In genomic region chr2:100812546-100812945, GRCm38 (mm10) we compare ENCODE assay signal across 18 mouse cellular contexts.
A peak's percentile ranks its signal among the peaks of the same experiment; 100 is the strongest.
DNase-seq lines count a peak whose midpoint lies in the region; ATAC-seq lines count a peak whose summit lies in the region.
"Had no signal": no experiment of that assay in that cellular context is flagged by ENCODE, and none has a peak within 500 bp of the region (broad histone marks: within the 10 kb centered on the region; RNA-seq: fewer than 3 reads in every experiment).

No protein-coding gene starts in this region.

- no peaks in the 10 kb centered on the region for H3K4me1 ChIP-seq in hindbrain, embryonic 10.5 days (replicated peaks)
- H3K4me1 ChIP-seq in hindbrain, embryonic 14.5 days (replicated peaks; ENCODE audit: control insufficient read depth, insufficient read depth, low read length): no peaks in the 10 kb centered on the region
- no peaks in the 10 kb centered on the region for H3K4me1 ChIP-seq in neural tube, embryonic 14.5 days (ENCODE audit: control insufficient read depth, insufficient read depth, low read length)
- H3K4me1 ChIP-seq in neural tube, embryonic 15.5 days: peaks cover 3% of the 10 kb centered on the region; the same call in 1 of the 2 replicates
- no peaks in the 10 kb centered on the region for H3K4me1 ChIP-seq in forebrain, embryonic 14.5 days (ENCODE audit: control insufficient read depth, insufficient read depth, low read length)
- H3K4me1 ChIP-seq: embryonic facial prominence, embryonic 10.5 days; forebrain, embryonic 13.5 days; heart, embryonic 13.5 days had no signal

- no peaks in the 10 kb centered on the region for H3K36me3 ChIP-seq in hindbrain, embryonic 10.5 days
- no peaks in the 10 kb centered on the region for H3K36me3 ChIP-seq in hindbrain, embryonic 14.5 days (replicated peaks; ENCODE audit: control insufficient read depth, insufficient read depth)
- no peaks in the 10 kb centered on the region for H3K36me3 ChIP-seq in neural tube, embryonic 14.5 days (ENCODE audit: control insufficient read depth, insufficient read depth, low read length)
- no peaks in the 10 kb centered on the region for H3K36me3 ChIP-seq in neural tube, embryonic 15.5 days
- H3K36me3 ChIP-seq in forebrain, embryonic 14.5 days (ENCODE audit: control insufficient read depth, insufficient read depth, low read length): no peaks in the 10 kb centered on the region
- H3K36me3 ChIP-seq: embryonic facial prominence, embryonic 10.5 days; heart, embryonic 13.5 days had no signal

- no peak overlapping the region for H3K27ac ChIP-seq in hindbrain, embryonic 10.5 days
- no peak overlapping the region for H3K27ac ChIP-seq in hindbrain, embryonic 14.5 days
- no peak overlapping the region for H3K27ac ChIP-seq in neural tube, embryonic 14.5 days (ENCODE audit: low read depth, low read length)
- H3K27ac ChIP-seq in neural tube, embryonic 15.5 days (replicated peaks): no peak overlapping the region
- no peak overlapping the region for H3K27ac ChIP-seq in forebrain, embryonic 14.5 days (ENCODE audit: low read depth, low read length)
- H3K27ac ChIP-seq: embryonic facial prominence, embryonic 10.5 days; forebrain, embryonic 13.5 days; heart, embryonic 13.5 days had no signal

- H3K4me3 ChIP-seq in hindbrain, embryonic 10.5 days: no peak overlapping the region
- H3K4me3 ChIP-seq in hindbrain, embryonic 14.5 days (replicated peaks; ENCODE audit: low read length): no peak overlapping the region
- H3K4me3 ChIP-seq in neural tube, embryonic 14.5 days (ENCODE audit: low read depth, low read length): no peak overlapping the region
- no peak overlapping the region for H3K4me3 ChIP-seq in neural tube, embryonic 15.5 days (replicated peaks)
- H3K4me3 ChIP-seq in forebrain, embryonic 14.5 days (ENCODE audit: low read depth, low read length): no peak overlapping the region
- H3K4me3 ChIP-seq: embryonic facial prominence, embryonic 10.5 days; forebrain, embryonic 13.5 days; heart, embryonic 13.5 days had no signal

- WGBS in hindbrain, embryonic 10.5 days: 89% methylated on average over 2 of the region's 2 CpGs
- WGBS in hindbrain, embryonic 14.5 days: 79% methylated on average over 2 of the region's 2 CpGs
- 58% methylated on average over 2 of the region's 2 CpGs for WGBS in neural tube, embryonic 14.5 days
- whole genome bisulfite sequencing in neural tube, embryonic 15.5 days: 66% methylated on average over 2 of the region's 2 CpGs
- WGBS in forebrain, embryonic 14.5 days: 89% methylated on average over 2 of the region's 2 CpGs

- H3K9me3 ChIP-seq in hindbrain, embryonic 10.5 days: no peaks in the 10 kb centered on the region
- no peaks in the 10 kb centered on the region for H3K9me3 ChIP-seq in hindbrain, embryonic 14.5 days (ENCODE audit: control insufficient read depth, low read length)
- H3K9me3 ChIP-seq in neural tube, embryonic 14.5 days (ENCODE audit: control insufficient read depth, low read length): no peaks in the 10 kb centered on the region
- no peaks in the 10 kb centered on the region for H3K9me3 ChIP-seq in neural tube, embryonic 15.5 days (replicated peaks)
- no peaks in the 10 kb centered on the region for H3K9me3 ChIP-seq in forebrain, embryonic 14.5 days (replicated peaks; ENCODE audit: control insufficient read depth, low read length)
- H3K9me3 ChIP-seq: embryonic facial prominence, embryonic 10.5 days; forebrain, embryonic 13.5 days had no signal

- no peak overlapping the region for H3K4me2 ChIP-seq in hindbrain, embryonic 14.5 days (replicated peaks)
- H3K4me2 ChIP-seq in neural tube, embryonic 14.5 days (ENCODE audit: low read depth, low read length): no peak overlapping the region
- no peak overlapping the region for H3K4me2 ChIP-seq in neural tube, embryonic 15.5 days
- H3K4me2 ChIP-seq in forebrain, embryonic 14.5 days (ENCODE audit: low read length): no peak overlapping the region
- H3K4me2 ChIP-seq: forebrain, embryonic 13.5 days; heart, embryonic 13.5 days had no signal

- no peaks in the 10 kb centered on the region for H3K27me3 ChIP-seq in hindbrain, embryonic 10.5 days (ENCODE audit: insufficient read depth, poor library complexity, severe bottlenecking)
- no peaks in the 10 kb centered on the region for H3K27me3 ChIP-seq in hindbrain, embryonic 14.5 days (ENCODE audit: control insufficient read depth, insufficient read depth, low read length)
- H3K27me3 ChIP-seq in neural tube, embryonic 14.5 days (ENCODE audit: control insufficient read depth, insufficient read depth, low read length): no peaks in the 10 kb centered on the region
- no peaks in the 10 kb centered on the region for H3K27me3 ChIP-seq in neural tube, embryonic 15.5 days (replicated peaks)
- H3K27me3 ChIP-seq in forebrain, embryonic 14.5 days (replicated peaks; ENCODE audit: control insufficient read depth, insufficient read depth, low read length): no peaks in the 10 kb centered on the region
- H3K27me3 ChIP-seq: CH12.LX; forebrain, embryonic 13.5 days; heart, embryonic 13.5 days had no signal

- peak; percentile 4 for DNase-seq in hindbrain, embryonic 10.5 days (ENCODE audit: low spot score)
- DNase-seq in hindbrain, embryonic 14.5 days (ENCODE audit: low spot score): no peak
- DNase-seq in retina, postnatal 1 day: peak; percentile 25
- no peak for DNase-seq in forebrain, embryonic 14.5 days (ENCODE audit: low spot score)
- DNase-seq: adrenal gland, postnatal 14 days; cerebellum, adult 2 months; gastrocnemius, postnatal 36 days; heart, adult 11 months; heart, postnatal 36 days had no signal

- ATAC-seq in hindbrain, embryonic 14.5 days (ENCODE audit: low FRiP score): no peak
- peak; percentile 56; the same call in 1 of the 2 replicates for ATAC-seq in neural tube, embryonic 14.5 days (ENCODE audit: low read depth)
- ATAC-seq in neural tube, embryonic 15.5 days (ENCODE audit: low FRiP score): no peak
- no peak for ATAC-seq in forebrain, embryonic 14.5 days
- ATAC-seq: activated CD4-positive, CD25-positive, alpha-beta regulatory T cell, adult 4 months; forebrain, embryonic 13.5 days; hindbrain, embryonic 16.5 days; Patski had no signal

- H3K9ac ChIP-seq in hindbrain, embryonic 14.5 days: no peak overlapping the region
- no peak overlapping the region for H3K9ac ChIP-seq in neural tube, embryonic 14.5 days (replicated peaks; ENCODE audit: low read depth, low read length)
- no peak overlapping the region for H3K9ac ChIP-seq in neural tube, embryonic 15.5 days (replicated peaks)
- H3K9ac ChIP-seq in forebrain, embryonic 14.5 days (ENCODE audit: low read length): no peak overlapping the region
- H3K9ac ChIP-seq: forebrain, embryonic 13.5 days; heart, embryonic 13.5 days had no signal

Comparison
In these comparisons a context has a peak if more than half of its experiments do, and no peak if none do; other contexts are left out.
1. DNase-seq: peak in hindbrain, embryonic 10.5 days (single experiment) and retina, postnatal 1 day (single experiment); none in hindbrain, embryonic 14.5 days (single experiment) and forebrain, embryonic 14.5 days (single experiment).